Mouse (Mus musculus): Measurements from ENCODE around the gene Elof1. TPM values are rescaled to one million over a fixed set of nuclear protein-coding genes. Genes with fewer than 3 reads are reported as not detected.

The Elof1 gene
- polyA plus RNA-seq, 1 experiment from 2014 or later: 181 TPM

DNA sequence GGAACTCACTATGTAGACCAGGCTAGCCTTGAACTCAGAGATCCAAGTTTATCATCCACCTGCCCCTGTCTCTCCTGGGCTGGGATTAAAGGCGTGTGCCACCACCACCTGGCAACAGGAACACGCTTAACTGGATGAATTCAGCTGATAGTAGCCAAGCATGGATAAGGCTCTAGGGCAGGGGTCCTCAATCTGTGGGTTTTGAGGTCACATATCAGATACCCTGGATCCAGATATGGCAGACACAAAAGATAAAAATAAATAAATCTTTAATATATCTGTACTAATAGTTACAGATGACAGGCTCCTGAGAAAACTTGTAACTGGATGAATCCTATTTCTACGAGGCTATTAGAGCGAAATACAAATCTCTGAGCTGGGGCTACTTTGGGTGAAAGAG lies 1.3 kb downstream of the Elof1 start:
- H3K36me3 ChIP-seq (replicated peaks): peaks cover 10% of the 10 kb centered on the region; the same call in 1 of the 2 replicates
- peak overlapping the region; percentile 80; the same call in 1 of the 2 replicates for H3K9ac ChIP-seq
- peak overlapping the region; percentile 77 for H3K4me2 ChIP-seq
- no peak for ATAC-seq (replicated peaks)
- H3K9me3 ChIP-seq: no peaks in the 10 kb centered on the region
- no peaks in the 10 kb centered on the region for H3K27me3 ChIP-seq (replicated peaks)
- WGBS: 86% methylated on average over 4 of the region's 4 CpGs
- peaks cover 20% of the 10 kb centered on the region for H3K4me1 ChIP-seq
- H3K4me3 ChIP-seq: peak overlapping the region; percentile 67
- no peak overlapping the region for H3K27ac ChIP-seq

DNA sequence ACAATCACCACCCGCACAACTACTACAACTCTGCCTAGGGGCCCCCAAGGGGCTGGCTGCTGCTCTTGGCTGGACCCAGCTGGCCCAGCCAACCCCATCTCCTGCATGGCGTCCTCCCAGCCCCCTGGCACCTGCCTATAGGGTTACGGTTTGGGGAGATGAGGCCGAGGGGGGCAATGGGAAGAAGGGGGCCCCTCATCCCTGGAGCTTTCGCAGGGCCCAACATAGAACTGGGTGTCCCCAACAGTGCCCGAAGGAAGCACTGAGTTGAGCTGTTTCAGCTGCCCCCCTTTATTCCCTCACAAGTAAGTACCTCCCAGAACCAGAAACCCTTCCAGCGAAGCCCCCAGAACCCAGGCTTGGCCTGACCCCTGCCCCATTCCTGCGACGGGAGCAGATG lies 8.8 kb downstream of the Elof1 start:
- ATAC-seq (replicated peaks): no peak
- H3K27me3 ChIP-seq (replicated peaks): no peaks in the 10 kb centered on the region

DNA sequence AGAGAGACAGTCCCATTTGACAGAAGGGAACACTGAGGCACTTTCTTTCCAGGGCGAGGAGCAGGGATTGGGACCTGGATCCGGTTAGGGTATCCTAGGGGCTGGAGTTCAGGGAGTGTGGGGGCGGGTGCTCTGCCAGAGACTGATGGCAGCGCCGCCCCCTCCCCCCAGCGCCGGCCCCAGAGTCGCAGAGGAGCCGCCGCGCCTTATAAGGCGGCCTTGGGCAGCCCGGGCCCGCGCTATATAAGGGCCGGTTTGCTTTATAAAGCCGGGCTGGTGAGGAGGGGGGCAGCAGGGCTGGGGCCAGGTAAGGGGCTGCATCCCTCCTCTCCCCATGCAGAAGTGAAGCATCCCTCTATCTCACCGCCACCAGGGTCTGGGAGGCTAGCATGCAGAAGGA lies 17.1 kb downstream of the Elof1 start:
- no peak overlapping the region for H3K27ac ChIP-seq
- ATAC-seq (replicated peaks): no peak
- no peak overlapping the region for H3K9ac ChIP-seq
- H3K4me1 ChIP-seq: peaks cover 4% of the 10 kb centered on the region
- H3K9me3 ChIP-seq: no peaks in the 10 kb centered on the region
- no peak overlapping the region for H3K4me2 ChIP-seq
- no peak overlapping the region for H3K4me3 ChIP-seq
- WGBS: 8% methylated on average over 18 of the region's 18 CpGs
- H3K27me3 ChIP-seq (replicated peaks): peaks cover 33% of the 10 kb centered on the region
- no peaks in the 10 kb centered on the region for H3K36me3 ChIP-seq (replicated peaks)

More for the DNA sequence above, 8.8 kb downstream of the Elof1 start:
- H3K4me3 ChIP-seq: no peak overlapping the region
- no peaks in the 10 kb centered on the region for H3K4me1 ChIP-seq
- H3K36me3 ChIP-seq (replicated peaks): peaks cover 10% of the 10 kb centered on the region; the same call in 1 of the 2 replicates
- WGBS: 92% methylated on average over 9 of the region's 9 CpGs
- H3K9me3 ChIP-seq: no peaks in the 10 kb centered on the region
- no peak overlapping the region for H3K9ac ChIP-seq
- H3K27ac ChIP-seq: no peak overlapping the region
- no peak overlapping the region for H3K4me2 ChIP-seq

DNA sequence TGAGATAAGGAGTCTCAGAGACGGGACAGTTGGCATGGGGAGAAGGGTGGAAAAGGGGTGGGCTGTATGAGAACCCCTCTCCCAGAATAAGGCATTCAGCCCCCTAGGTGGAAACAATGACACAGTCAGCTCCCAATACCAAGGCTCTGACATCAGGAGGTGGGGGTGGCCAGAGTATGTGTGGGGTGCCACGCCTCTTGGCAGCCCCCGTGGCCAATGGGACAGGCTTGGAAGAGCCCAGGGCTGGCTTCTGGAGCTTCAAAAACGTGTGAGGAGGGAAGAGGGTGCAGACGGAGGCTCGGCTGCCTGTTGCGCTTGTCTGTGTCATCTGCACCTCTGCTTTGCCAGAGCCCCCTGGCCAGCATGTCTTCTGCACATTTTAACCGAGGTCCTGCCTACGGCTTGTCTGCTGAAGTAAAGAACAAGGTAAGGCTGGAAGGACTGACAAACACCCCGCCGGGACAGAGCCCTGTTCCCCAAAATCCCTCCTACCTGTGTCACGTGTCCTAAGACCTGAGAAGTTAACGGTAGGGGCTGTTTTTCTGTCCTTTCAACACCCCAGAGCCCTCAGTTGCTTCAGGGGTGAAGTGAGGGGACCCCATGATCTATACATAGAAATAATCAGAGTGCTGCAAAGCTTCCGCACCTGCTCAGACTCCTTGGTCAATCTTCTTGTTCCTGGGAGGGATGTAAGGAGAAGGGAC lies 17.8 kb downstream of the Elof1 start, which contains the start of gene Cnn1:
Gene Cnn1 (plus strand): TSS at position 224 of the 704 bp plus-strand sequence.
- H3K27ac ChIP-seq: no peak within 1 kb of the TSS
- H3K4me2 ChIP-seq: no peak within 1 kb of the TSS
- peaks cover 33% of the 10 kb centered on the region for H3K27me3 ChIP-seq (replicated peaks)
- H3K9me3 ChIP-seq: no peaks in the 10 kb centered on the region
- no peak for ATAC-seq (replicated peaks)
- no peaks in the 10 kb centered on the region for H3K36me3 ChIP-seq (replicated peaks)
- H3K9ac ChIP-seq: no peak within 1 kb of the TSS
- no peak within 1 kb of the TSS for H3K4me3 ChIP-seq
- H3K4me1 ChIP-seq: peaks cover 4% of the 10 kb centered on the region
- 13% methylated on average over 14 of the region's 14 CpGs for WGBS

DNA sequence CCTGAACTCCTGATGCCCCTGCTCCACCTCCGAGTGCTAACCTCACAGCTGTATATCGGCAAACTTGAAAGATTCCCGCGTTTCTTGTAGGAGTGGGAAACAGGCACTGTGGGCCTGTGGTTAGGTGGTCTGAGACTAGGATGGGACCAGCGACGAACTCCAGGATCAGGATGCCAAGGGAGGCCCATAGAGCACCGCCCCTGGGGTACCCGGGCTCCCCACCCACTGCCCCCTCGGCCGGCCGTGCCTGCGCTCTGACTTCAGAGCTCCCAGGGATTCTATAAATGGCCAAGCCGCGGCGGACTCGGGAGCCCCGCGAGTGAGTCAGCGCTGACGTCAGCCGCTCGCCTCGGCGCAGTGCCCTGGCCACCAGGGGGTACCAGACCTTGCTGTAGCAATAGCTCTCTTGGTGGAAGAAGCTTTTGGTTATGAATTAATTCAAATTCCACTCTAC lies 21.1 kb downstream of the Elof1 start:
- H3K9ac ChIP-seq: peak overlapping the region; percentile 48
- H3K9me3 ChIP-seq: no peaks in the 10 kb centered on the region
- H3K4me1 ChIP-seq: peaks cover 4% of the 10 kb centered on the region
- peak overlapping the region; percentile 34 for H3K4me3 ChIP-seq
- H3K36me3 ChIP-seq (replicated peaks): no peaks in the 10 kb centered on the region
- peak overlapping the region; percentile 72 for H3K4me2 ChIP-seq
- peaks cover 25% of the 10 kb centered on the region for H3K27me3 ChIP-seq (replicated peaks)
- ATAC-seq (replicated peaks): 0 out of 2 replicates have a peak, but pooled peaks have one; percentile 39
- 3% methylated on average over 24 of the region's 24 CpGs for WGBS
- no peak overlapping the region for H3K27ac ChIP-seq

DNA sequence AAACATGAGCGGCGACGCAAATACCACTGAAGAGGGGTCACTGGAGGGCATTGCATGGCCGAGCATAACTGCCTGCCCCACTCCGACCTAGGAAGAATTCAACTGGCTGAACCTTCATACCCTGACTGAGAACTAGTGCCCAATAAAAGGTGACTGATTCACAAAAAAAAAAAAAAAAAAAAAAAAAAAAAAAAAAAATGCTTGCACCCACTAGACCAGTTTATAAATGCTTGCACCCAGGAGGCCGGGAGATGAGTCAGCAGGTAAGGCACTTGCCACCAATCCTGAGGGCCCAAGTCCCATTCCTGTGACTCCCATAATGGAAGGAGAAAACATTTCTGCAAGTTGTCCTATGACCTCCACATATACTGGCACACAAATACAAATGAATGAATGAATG lies 24.2 kb downstream of the Elof1 start:
- no peak for ATAC-seq (replicated peaks)
- no peak overlapping the region for H3K4me2 ChIP-seq
- H3K4me1 ChIP-seq: peaks cover 4% of the 10 kb centered on the region
- H3K9ac ChIP-seq: no peak overlapping the region
- H3K27ac ChIP-seq: no peak overlapping the region
- WGBS: 88% methylated on average over 6 of the region's 6 CpGs
- no peaks in the 10 kb centered on the region; the same call in 1 of the 2 replicates for H3K27me3 ChIP-seq (replicated peaks)
- H3K9me3 ChIP-seq: no peaks in the 10 kb centered on the region
- no peaks in the 10 kb centered on the region for H3K36me3 ChIP-seq (replicated peaks)
- H3K4me3 ChIP-seq: no peak overlapping the region

DNA sequence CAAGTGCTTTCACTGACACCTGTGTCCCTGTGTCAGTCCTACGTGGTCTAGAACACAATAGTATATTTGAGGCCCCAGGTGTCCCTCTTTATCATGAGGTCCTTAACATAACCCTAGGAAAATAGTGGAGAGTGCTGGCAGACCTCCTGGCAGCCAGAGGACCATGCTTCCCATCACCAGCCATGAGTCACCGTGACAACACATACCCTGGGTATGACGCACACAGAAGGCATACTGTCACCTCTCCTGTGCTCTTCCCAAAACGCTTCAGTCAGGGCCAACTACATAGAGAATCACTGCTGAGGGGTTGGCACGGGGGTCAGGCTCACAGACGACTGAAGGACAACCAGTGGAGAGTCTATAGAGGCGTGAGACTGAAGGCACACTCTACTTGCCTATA lies 27.0 kb downstream of the Elof1 start:
- Histone ChIP-seq H3K9me3 (no peaks in the 10 kb centered on the region), H3K27me3 (replicated peaks) (no peaks in the 10 kb centered on the region), H3K4me2 (no peak overlapping the region), H3K27ac (no peak overlapping the region), H3K9ac (no peak overlapping the region), H3K4me1 (peaks cover 7% of the 10 kb centered on the region), H3K36me3 (replicated peaks) (no peaks in the 10 kb centered on the region), H3K4me3 (no peak overlapping the region)
- no peak for ATAC-seq (replicated peaks)
- 81% methylated on average over 7 of the region's 7 CpGs for WGBS

DNA sequence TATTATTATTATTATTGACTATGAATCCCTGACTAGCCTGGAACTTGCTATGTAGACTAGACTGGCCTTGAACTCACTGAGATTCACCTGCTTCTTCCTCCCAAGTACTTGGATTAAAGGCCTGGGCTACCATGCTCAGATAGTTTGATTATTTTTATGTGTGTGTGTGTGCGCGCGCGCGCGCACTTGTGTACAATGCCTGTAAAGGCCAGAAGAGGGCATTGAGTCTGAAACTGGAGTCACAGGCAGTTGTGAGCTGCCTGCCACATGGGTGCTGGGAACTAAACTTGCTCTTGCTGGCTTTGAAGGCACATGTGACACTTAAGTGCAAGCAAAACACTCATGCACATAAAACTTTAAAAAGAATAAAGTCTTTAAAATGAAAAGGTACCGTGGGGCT lies 27.7 kb downstream of the Elof1 start:
- ATAC-seq (replicated peaks): no peak

DNA sequence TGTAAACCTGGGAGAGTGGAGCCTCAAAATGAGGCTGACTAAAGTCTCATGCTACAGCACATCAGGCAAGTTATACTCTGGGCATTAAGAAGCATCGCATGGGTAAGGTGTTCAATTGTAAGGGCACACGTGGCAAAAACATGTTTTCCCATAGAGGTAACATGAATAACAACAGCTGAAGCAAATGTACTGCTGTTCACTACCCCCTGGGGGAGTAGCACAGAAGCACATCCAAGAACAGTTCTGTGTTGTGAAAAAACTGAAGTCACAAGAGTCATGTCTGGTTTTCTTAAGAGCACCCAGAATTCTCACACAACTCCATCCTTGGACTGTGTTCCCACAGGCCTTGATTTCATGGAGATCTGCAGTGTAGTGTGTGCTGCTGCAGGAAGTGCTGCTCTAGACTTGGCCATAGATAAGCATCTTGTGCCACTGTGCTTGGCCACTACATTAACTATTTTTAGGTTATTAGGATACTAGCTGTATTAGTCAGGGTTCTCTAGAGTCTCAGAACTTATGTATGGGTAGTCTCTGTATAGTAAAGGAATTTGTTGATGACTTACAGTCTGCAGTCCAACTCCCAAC lies 29.8 kb downstream of the Elof1 start:
- H3K27ac ChIP-seq: no peak overlapping the region
- H3K36me3 ChIP-seq (replicated peaks): no peaks in the 10 kb centered on the region
- H3K4me1 ChIP-seq: peaks cover 20% of the 10 kb centered on the region
- no peak for ATAC-seq (replicated peaks)
- no peaks in the 10 kb centered on the region for H3K27me3 ChIP-seq (replicated peaks)
- H3K9me3 ChIP-seq: no peaks in the 10 kb centered on the region
- no peak overlapping the region for H3K9ac ChIP-seq
- 86% methylated on average over 2 of the region's 2 CpGs for WGBS
- no peak overlapping the region for H3K4me3 ChIP-seq
- H3K4me2 ChIP-seq: no peak overlapping the region

More for the DNA sequence above, 27.7 kb downstream of the Elof1 start:
- WGBS: 96% methylated on average over 7 of the region's 7 CpGs
- Histone ChIP-seq H3K9ac (no peak overlapping the region), H3K27ac (no peak overlapping the region), H3K27me3 (replicated peaks) (no peaks in the 10 kb centered on the region), H3K4me3 (no peak overlapping the region), H3K4me1 (peaks cover 13% of the 10 kb centered on the region), H3K4me2 (no peak overlapping the region), H3K36me3 (replicated peaks) (no peaks in the 10 kb centered on the region), H3K9me3 (no peaks in the 10 kb centered on the region)

DNA sequence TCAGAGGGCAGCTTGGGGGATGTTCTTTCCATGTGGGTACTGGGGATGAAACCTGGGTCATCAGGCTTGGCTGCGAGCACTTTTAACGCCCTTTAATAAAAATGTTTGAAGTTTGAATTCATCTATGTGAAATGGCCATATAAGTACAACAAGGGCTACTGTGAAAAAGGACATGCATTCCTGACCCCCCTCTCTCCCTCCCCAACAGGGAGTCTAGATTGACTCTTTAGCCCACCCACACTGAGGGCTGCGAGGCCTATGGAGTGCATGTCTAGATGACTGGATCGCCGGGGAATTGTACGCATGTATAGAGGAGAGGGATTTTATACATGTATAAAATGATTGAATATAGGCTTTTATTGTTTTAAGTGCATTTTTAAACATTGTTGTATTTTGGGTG lies 31.0 kb downstream of the Elof1 start:
- H3K4me1 ChIP-seq: peaks cover 20% of the 10 kb centered on the region
- 83% methylated on average over 6 of the region's 6 CpGs for WGBS
- H3K9ac ChIP-seq: peak overlapping the region; percentile 62
- no peaks in the 10 kb centered on the region for H3K27me3 ChIP-seq (replicated peaks)
- peak overlapping the region; percentile 78; the same call in 1 of the 2 replicates for H3K27ac ChIP-seq
- peak overlapping the region; percentile 65 for H3K4me2 ChIP-seq
- ATAC-seq (replicated peaks): no peak
- H3K36me3 ChIP-seq (replicated peaks): no peaks in the 10 kb centered on the region
- no peaks in the 10 kb centered on the region for H3K9me3 ChIP-seq
- peak overlapping the region; percentile 76 for H3K4me3 ChIP-seq

DNA sequence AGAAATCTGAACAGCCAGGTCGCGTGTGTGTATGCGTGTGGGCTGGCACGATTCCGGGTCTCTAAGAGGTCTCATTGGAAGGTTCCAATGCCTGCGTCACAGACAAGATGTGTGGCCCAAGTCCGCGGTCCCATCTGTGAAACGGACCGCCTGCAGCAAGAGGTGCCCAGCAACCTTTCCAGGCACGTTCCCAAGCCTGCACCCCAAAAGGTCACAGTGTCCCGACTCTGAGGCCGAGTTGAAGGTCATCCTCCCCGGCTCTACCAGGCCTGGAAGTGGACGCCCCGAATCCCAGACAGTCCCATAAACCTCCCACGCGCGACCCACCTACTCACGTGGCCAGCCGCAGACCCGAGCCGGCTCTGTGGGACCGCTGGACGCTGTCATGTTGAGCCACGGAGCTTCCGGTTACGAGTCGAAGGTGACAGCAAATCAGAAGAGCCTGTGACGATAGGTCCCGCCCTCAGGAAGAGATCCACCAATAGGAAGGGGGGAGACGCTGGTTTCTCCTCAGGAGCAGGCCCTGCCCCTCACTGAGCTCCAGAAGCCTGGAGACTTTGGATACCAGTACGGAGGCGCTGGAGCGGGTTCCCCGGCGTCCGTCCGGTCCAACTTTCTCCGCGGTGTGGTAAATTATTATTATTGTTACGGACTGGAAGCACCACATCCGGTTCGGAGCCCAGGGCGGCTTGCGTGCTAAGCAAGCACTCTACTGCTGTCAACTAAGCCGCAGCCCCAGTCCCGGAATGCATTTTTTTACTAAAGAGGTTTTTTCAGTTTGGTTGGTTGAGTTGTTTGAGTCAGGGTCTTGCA lies 31.7 kb downstream of the Elof1 start, which contains the start of gene Ecsit:
Gene Ecsit (minus strand): TSS at position 417 of the 813 bp plus-strand sequence.
- peak; percentile 99 for ATAC-seq (replicated peaks)
- Histone ChIP-seq H3K9ac (peak within 1 kb of the TSS; percentile 62), H3K27me3 (replicated peaks) (no peaks in the 10 kb centered on the region), H3K4me2 (peak within 1 kb of the TSS; percentile 65), H3K27ac (peak within 1 kb of the TSS; percentile 78), H3K36me3 (replicated peaks) (no peaks in the 10 kb centered on the region), H3K9me3 (no peaks in the 10 kb centered on the region), H3K4me1 (peaks cover 20% of the 10 kb centered on the region), H3K4me3 (peak within 1 kb of the TSS; percentile 76)
- WGBS: under 1% methylated on average over 48 of the region's 48 CpGs

DNA sequence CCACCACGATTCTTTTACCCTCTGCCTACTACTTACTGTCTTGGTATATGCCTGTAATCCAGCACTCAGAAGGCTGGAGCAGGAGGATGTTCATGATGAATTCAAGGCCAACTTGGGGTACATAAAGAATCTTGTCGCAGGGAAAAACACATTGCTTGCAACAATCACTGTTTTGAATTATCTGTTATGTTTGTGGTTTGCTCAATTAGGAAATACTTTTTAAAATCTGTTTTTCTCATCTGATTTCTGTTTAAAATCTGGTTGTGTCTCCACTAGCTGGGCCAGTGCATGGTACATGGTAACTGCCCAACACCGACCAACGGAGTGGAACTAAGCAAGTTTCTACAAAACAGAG lies 32.3 kb downstream of the Elof1 start:
- WGBS: 33% methylated on average over 4 of the region's 4 CpGs
- Histone ChIP-seq H3K27ac (peak overlapping the region; percentile 78), H3K36me3 (replicated peaks) (no peaks in the 10 kb centered on the region), H3K9me3 (no peaks in the 10 kb centered on the region), H3K4me1 (peaks cover 20% of the 10 kb centered on the region), H3K27me3 (replicated peaks) (no peaks in the 10 kb centered on the region), H3K4me3 (peak overlapping the region; percentile 76), H3K4me2 (peak overlapping the region; percentile 65), H3K9ac (peak overlapping the region; percentile 62)
- no peak for ATAC-seq (replicated peaks)

Measured in midbrain, embryonic 15.5 days (tissue).